Mouse (Mus musculus): Measurements from ENCODE around the gene Wfdc18.

Gene Wfdc18

DNA sequence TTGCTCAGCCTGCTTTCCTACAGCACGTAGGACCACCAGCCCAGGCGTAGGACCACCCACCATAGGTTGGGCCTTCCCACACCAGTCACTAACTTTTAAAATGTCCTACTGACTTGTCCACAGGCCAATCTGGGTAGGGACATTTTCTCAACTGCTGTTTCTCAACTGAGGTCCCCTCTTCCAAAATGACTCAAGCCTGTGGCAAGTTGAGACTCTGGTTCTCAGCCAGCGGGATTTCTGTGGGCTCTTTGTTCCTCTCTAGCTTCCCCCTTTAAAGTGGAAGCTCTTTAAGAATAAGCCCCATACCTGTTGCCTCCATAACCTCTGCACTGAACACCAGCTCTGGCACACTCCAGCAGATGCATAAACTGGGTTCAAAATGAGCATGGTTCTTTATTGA is 34.7 kb downstream of the Wfdc18 start:
- DNase-seq = no peak

DNA sequence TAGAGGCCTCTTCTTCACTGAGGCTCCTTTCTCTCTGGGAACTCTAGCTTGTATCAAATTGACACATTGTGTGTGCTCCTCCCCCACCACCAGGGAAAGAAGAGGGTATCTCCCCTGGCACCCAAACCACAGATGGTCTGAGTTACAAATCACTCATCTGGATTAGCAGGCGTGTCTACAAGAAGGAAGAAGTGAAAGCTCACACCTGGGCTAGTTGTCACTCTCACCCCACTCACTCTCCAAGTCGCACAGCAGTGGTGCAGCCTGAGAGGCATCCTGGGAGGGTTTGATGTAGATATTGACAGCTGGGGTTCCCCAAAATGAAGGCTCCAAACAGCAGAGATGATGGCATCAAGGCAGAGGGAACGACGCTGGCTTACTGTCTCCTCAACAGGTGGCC is 37.3 kb downstream of the Wfdc18 start:
- no peak for DNase-seq

DNA sequence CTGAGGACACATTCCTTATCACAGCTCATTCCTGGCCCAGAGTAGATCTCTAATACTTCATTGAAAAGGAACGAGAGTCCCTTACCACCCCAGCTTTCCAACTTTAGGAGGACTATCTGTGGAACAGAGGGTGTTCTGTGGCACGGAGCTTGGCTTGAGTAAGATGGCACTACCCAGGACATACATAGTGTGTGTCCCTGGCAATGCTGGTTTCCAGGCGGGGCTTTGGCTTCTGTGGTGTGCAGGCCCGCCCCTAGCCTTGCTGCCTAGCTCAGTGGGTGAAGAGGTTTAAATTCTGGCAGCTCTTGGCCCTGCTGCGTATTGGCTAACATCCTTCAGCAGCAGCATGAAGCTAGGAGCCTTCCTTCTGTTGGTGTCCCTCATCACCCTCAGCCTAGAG is 37.9 kb downstream of the Wfdc18 start, which contains the start of gene Wfdc21:
Wfdc21 (plus strand) TSS at position 260 of the 400 bp plus-strand sequence.
- no peak for DNase-seq

DNA sequence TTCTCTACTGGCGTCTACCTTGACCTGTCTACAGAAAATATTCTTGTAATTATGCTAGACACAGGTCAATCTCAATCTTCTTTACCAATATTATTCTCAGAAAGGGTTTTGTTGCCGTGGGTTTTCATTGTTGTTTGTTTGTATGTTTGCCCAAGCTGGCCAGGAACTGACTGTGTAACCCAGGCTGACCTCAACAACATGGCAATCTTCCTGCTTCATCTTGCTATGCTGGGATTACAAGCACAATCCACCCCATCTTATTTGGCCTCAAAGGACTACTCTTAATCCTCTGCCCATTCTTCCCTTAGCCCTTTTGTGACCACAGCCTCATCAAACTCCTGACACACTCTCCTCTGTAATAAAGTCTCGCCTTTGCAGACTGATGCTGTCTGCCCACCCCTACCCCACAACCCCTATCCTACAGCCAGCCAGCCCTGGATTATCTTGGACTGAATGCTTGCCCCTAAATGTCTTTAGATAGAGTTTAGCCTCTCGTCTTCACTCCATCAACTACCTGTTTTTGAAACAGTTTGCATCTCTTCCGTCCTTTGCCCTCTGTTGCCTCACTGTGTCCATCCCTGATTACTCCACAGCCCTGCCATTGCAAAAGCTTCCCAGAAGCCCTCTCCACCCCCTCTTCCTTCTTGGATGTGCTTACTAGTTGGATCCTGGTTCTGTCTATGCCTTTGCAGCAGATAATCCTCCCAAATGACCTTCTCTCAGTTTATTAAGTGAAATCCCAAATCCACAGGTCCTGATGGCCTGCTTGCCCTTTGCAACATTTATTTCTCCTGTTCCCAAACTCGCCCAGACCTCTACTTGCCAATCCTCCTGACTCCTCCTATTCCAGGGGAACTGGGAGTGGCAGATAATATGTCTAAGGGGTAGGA is 38.8 kb downstream of the Wfdc18 start:
- no peak for DNase-seq

DNA sequence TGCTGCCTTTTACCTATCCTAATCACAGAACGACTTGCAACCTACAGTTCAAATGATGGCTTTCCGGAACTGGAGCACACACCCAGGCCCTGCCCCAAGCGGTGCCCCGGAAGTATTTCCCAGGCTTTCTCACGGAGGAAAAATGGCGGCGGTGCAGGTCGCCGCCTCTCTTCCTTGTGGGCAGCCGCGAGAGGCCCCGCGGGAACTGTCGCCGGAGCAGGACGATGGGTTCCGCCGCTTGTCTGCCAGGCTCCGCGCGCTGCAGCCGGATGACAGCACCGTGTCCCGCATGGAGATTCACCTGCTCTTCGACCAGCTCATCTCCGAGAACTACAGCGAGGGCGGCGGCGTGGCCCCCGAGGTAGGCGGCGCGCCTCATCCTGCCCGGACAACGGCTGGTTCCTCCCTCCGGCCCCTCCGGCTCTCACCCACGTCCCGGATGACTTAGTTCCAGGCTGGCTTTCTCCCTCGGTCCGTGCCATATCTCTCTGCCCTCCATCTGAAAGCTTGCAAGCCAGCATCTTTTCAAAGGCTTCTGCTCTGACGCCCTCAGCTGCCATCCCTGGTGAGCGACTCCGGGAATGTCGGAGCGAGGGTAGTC is 44.9 kb downstream of the Wfdc18 start, which contains the start of gene Heatr6:
Heatr6 (plus strand) TSS at position 116 of the 601 bp plus-strand sequence.
- DNase-seq = peak; percentile 89

DNA sequence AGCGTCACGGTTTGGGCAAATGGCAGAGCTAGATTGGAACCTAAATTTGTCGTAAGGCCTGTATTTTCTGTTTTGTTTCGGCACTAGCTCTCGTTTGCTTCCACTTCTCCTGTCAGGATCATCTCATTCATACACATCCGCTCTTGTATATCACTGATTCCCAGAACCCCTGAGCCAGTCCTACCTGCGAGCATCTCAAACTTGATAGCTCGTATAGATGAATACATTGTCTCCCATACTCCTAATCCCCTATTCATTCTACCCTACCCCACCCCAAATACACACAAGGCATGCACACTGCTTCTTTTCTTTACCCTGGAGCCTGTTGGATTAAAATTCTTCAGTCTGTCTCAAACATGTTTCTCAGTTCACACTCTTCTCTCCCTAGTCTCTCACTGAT is 45.4 kb downstream of the Wfdc18 start:
- DNase-seq = no peak

Measured in cerebellum, adult 11 months (tissue).